Mouse (Mus musculus) left cerebral cortex, adult 18-20 months (tissue): ENCODE measurements around the gene Bicc1. TPM values are rescaled to one million over a fixed set of nuclear protein-coding genes. Genes with fewer than 3 reads are reported as not detected.

Experiments
- DNase-seq, 2 experiments: peaks; one replicate each; pipeline ENCODE4 v3.0.0; 2021 to 2022; ENCODE audit warnings: low spot score in 2 of 2, mixed read lengths in 1 of 2
- total RNA-seq, 2 experiments: library from RNA; stranded (reverse); gene quantifications; 2 replicates each; pipeline ENCODE4 v1.2.3; 2021

The Bicc1 gene
- total RNA-seq, 2 experiments from 2014 or later, result 4.8 to 6.4 TPM

DNA sequence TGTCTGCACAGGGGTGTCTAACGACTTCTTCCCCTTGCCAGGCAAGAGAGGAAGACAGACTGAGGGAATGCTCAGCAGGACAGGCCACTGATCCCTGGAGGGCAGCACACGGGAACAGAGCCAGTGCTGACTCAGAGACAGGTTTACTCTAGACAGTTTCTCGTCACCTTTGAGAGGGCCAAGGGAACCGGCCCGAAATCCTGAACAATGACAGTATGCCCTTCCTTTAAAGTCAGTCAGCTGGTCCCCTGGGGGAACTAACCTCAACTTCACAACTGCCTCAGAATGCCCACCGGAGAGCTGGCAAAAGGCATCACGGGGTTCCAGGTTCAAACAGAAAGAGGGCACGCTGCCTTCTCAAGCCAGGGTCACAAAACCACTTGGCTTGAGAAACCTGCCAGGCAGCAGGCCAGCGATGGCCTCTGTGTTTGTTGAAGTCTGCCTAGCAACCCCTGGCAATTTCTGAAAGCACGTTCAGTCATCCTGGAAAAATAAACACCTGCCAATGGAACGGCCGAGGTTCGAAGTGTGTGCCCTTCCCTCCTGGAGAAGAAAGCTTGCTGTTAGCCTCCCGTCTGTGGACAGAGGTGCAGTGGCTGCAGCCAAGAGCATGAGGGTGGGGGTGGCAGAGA, 100.8 kb downstream of the Bicc1 start:
- DNase-seq, result no peak

DNA sequence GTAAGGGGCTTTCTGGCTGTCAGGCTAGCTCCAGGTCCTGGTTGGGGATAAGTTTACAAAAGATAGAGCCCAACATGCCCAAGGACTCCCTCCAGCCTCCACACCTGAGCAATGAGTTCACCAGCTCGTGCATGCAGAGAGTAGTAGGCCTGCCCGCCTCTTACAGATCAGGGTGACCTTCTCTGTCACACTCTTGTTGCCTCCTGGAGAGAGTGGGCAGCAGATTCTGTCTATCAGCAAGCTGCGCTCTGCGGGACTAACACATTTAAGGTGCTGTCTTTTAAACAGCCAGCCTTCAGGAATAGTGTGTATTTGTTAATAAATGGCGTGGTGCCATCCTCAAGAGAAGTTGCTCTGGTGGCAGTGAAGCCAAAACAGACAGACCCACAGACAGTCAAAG, 101.4 kb downstream of the Bicc1 start:
- no peak for DNase-seq

DNA sequence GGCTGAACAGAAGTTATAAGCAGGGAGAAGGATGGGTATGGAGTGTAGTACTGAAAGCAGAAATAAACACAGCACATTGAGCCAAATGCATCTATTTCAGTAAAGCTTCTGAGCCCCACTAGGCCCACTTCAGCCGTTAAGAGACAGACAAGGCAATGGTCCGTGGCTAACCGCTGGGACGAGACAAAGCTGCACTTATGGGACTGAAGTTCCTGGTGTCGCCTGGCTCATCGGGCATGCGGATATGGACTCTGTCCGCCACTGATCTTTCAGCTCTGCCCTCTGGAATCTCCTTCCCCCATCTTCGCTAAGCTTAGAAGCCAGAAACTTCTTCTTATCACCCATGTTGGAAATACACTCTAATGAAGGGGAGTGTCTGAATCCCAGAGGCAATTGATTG, 106.8 kb downstream of the Bicc1 start:
- DNase-seq, result no peak

DNA sequence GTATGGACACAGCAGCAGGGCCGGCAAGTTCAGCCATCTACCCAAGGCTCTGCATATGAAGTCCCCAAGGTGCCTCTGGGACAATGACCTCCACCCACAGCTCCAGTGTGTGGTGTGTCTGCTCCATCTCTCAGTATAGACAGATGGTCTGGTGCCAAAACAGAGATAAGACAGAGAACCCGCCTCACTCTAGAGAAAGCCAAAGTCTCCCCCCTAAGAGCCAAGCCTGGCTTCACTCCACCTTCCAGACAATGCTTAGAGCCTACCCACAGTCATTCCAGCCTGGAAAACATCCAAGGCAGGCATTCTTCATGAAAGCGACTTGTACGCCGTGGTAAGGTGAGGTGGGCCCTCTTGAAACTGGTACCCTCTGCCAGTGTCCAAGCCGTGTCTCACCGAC, 107.3 kb downstream of the Bicc1 start:
- DNase-seq, result no peak

DNA sequence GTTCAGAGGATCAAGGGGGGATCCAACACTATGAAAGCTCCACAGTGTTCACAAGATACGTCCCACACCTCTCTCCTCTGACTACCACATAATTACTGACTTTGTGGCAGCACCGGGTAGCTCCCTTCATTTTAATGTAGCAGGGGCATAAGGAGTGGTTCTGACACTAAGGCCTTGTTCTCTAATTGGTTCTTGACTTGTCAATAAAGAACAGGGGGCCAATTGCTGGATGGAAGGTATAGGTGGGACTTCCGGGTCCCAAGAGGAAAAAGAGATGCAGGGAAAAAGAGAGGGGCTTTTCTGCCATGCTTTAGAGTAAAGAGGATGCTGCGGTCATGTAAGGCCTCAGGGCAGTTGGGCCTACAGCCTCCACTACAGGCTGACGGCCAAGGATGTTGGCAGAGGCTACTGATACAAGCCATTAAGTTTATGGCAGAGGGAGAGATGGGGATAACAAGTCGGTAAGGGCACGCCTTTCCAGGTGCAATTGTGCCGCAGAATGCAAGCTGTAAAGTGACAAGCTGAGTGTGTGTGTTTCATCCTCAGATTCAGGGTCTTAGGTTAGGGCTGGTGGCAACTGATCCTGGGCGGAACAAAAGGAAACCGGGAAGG, 108.7 kb downstream of the Bicc1 start:
- DNase-seq, result no peak

DNA sequence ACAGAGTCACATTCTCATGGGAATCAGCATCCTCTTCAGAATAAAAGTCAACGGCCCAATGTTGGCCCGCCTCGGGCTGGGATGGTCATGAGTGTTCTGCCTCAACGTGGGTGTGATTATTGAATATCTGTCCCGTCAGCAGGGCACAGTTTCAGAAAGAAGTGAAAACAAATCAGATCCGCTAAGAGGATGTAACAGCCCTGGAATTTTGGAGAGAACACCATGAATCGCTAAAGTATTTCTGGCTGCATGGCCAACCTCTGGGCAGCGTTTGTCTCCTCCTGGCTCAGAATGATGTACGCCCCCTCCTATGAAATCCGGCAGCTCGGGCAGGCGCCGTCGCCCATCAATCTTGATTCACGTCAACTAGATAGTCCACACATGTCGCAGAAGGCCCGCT, 110.2 kb downstream of the Bicc1 start:
- DNase-seq, result no peak

DNA sequence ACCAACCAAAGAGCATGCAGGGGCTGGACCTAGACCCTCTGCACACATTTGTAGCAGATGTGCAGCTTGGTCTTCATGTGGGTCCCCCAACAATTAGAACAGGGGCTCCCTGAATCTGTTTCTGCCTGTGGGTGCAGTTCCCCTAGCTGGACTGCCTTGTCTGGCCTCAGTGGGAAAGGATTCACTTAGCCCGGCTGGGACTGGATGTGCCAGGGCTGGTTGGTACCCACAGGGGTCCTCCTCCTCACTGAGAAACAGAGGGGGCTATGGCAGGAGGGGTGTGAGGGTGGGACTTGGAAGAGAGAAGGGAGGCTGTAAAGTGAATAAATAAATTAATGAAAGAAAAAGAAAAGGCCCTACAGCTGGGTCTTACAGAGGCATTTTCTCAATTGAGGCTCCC, 115.1 kb downstream of the Bicc1 start:
- no peak for DNase-seq

DNA sequence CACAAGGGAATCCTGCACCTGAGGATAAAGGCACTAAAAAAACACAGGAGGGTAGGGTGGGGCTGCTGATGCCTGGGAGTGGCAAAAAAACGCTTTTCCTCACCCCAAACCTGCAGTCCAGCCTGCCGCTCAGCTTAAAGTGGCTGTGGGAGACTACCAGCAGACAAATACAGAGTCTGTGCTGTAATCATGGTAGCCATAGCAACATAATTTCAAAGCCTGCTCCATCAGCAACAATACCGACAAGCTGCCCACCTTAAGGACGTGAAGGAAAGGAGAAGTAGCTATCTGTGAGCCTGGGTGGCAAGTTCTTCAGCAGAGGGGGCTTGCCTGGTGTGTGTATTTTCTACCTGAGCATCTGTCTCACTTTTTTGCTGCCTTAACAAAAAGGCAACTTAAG, 117.6 kb downstream of the Bicc1 start:
- no peak for DNase-seq

DNA sequence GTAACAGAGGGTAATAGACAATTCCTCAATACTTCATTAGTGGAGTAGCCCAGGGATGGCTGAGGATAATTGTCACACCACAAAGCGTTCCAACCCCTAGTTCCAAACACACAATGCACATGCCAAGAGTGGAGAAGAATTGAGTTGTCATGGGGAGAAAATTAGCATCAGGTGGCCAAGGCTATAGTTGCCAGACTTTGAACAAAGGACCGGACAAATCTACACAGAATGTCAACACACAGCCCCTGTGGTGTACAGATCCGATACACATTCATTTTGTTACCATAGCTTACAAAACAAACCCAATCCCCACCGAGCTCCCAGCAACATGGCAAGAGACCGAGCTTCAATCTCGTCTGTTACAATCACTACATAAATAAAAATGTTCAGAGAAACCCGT, 123.0 kb downstream of the Bicc1 start:
- no peak for DNase-seq

DNA sequence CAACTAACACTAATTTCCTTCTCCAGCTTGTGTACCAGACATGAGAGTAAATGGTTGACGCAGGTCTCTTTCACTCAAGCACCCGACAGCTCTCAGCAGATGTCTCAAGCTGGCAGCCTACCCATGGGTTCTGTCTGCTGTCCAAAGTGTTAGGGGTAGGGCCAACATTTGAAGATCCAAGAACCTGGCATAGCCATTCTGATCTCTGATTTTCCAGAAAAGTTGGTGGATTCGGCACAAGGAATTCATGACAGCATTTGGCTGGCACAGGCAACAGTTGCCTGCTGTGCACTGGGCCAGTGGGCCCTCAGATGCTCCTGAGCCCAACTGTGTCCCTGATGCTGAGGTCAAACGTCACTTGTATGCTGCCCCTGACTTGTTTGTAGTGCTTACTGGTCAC, 130.5 kb downstream of the Bicc1 start:
- no peak for DNase-seq

DNA sequence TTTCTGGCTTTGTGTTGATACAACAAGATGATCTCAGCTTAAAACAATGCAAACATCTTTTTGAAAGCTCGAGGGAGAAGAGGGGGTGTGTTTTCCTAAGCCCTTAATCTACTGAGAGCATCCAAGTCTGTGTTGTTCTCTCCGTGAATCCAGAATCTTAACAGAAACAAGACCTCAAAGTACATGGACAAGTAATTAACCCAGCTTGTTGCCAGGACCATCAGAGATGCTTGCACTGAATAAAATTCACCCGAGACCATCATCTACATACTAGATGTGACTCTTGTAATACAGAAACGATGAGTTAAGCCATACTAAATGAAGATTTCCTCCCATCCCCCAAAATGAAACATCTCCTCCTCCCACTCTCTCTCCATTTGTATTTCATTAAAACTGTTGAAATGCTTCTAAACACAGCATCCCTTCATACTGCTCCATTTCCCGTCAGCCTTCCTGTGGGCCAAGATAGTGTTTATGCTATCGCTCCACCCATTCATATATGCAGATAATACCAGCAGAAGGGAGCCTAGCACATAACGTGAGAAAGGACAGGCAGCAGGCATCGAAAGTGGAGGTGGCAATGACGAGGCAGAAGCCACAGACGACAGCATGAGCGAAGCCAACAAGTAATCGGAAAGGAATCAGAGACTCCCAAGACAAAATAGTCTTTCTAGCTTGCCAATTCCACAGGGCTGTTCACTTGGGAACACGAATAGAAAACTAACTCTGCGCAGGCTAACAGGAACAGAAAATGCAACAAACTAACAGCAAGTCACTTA, 131.2 kb downstream of the Bicc1 start:
- no peak for DNase-seq

DNA sequence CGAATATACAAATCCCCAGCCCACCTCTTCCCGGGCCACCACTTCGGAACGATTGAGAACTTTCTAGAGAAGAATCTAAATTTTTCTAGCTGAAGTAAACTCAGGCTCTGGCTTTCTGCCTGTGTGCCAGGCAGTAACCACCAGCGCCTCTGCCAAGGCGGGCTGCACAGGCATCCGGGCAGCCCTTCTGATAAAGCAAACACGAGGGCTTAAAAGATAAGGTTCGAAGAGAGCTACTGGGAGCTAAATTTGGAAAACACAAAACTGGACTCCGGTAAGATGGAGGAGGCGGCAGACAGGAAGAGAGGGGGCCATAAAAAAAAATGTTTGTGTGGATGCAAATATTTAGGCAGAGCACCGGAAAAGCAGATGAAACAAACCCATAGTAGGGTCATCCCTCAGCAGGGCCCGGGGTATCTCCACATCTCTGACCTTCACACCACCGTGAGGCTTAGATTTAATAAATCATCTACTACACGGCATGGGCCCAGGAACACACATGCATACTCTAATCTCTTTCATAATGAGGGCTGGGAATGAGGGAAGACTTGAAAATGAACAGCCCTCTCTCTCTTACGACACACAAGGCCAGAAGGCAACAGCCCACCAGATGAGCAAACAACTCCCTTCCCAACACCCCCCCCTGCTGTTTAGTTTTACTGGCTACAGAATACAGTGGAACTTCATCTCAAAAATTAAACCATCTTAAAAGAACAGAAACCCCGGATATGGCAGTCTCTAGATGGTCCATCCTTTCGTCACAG, 134.2 kb downstream of the Bicc1 start:
- DNase-seq, result no peak

DNA sequence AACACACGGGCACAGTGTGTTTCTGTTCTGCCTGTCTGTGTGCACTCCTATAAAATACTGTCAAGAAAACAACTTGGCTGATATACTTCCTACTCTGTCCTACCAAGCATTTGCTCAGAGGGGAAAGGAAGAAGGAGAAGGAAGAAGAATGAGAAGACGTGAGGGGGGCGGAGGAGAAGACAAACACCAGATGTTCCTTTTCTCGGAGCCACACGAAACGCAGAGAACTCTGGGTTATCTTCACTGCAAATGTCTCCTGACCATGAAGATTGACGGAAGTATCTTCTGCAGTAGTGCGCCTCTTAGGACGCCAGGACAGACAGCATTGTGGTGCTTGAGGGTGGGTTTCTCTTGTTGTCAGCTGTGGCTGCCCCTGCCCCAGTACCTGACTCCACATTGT, 134.8 kb downstream of the Bicc1 start:
- no peak for DNase-seq

DNA sequence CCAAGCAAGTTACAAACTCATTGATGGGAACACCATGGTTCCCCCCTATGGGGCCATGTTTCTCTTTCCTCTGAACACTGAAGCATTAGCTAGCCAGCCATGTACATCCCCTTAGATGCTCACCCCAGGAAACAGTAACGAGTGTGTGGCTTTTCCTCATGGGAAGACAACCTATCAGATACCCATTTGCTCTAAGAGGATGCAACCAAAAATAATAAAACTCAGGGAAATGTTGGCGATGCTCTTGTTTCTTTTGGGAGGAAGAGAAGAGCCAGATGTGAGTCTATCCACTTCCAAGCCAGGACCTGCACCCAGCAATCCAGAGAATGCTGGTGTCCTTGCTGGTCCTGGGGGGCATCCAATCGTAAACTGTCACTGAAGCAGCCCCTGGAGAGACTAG, 136.0 kb downstream of the Bicc1 start:
- DNase-seq, result no peak

DNA sequence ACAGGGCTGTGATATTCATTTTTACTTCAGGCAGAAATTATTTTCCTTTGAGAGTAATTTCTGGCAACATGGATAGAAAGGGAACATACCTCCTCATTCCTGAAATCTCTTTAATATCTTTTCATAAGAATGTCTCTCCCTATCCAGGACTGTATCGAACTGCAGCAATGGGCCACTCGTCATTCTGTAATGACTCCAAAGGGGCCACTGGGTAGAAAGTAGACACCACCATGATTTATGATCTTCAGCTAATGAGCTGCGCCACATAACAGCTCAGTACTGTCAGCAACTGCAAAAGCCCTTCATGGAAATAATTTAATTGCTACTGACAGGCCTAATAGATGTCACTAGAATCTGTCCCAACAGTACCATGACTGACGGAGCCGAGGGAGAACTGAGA, 139.0 kb downstream of the Bicc1 start:
- no peak for DNase-seq

DNA sequence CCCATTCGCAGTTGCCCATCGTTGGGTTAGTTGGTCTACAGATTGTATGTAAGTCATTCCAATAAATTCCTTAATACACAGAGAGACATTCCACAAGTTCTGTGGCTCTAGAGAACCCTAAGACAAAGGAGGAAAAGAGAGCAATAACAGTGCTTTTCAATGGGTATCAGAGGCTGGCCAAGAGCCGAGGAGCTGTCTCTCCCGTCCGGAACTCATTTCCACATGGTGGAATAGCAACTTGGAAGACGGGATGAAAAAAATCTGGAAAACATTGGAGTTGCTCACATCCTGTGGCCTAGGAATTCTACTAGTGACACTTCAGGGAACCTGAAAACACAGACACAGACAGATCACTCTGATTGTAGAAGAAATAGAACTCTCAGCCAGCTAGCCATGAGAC, 139.7 kb downstream of the Bicc1 start:
- DNase-seq, result no peak

DNA sequence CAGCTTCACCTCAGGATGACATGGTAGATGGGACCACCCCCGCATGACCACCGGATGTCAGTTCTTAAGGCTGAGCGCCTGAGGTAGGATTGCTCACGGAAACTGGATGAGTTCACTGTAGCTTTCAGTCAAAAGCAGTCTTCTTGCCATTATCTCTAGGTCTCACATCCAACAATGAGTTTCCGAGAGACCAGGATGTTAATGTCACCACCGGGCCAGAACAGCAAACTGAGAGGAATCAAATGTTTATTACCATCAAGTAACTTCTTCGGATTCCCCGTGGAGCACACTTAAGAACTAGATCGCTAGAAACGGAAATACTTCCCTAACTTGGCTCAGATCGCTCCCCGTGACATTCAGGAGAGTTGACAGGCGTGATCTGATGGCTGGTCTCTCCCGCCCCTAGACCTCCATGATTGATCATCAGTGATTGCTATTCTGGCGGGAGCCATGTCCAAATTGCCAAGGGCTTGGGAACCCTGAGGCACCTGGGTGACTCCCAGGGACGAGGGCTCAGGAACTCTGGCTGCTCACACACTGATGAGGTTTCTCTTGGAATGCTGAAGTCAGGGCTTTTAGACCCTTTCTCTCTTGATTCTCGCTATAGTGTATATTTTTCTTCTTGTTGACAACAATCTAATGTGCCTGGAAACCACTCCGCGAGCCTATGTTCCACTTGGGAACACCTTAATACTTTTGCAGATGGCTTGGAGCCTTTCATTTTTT, 149.6 kb downstream of the Bicc1 start:
- no peak for DNase-seq

DNA sequence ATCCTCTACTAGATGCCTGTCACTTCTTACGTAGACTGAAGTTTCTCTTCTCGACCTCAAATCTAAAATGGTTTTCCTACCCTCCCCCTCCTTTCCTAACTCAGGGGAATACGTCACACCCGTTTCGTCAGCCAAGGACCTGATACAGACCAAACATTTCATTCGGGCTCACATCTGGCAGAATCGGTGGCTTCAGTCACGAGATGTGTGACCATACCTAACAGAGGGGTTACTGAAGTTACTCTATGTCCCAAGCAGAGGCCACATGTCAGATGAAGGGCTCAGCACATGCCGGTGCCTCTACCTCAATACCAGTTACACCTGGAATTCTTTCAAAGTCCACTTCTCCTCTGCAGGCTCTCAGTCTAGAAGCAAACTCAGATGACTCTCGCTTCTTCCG, 150.8 kb downstream of the Bicc1 start:
- no peak for DNase-seq

DNA sequence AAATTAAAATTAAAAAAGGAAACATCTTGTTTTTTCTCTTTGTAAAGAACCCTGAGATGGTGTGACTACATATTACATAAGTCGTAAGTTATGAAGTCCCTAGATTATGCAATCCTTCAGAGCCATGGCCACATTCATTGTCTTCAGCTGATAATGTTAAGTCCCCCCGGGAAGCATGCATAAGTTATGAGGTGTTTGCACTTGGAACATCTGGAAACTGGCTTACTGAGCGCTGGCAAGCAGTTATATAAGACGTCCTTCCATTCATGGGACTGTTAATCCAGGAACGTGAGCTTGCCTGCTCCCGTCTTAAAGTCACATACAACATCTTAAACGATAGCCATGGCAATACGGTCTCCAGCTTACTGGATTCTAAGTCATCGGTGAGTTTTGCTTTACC, 151.5 kb downstream of the Bicc1 start:
- no peak for DNase-seq

DNA sequence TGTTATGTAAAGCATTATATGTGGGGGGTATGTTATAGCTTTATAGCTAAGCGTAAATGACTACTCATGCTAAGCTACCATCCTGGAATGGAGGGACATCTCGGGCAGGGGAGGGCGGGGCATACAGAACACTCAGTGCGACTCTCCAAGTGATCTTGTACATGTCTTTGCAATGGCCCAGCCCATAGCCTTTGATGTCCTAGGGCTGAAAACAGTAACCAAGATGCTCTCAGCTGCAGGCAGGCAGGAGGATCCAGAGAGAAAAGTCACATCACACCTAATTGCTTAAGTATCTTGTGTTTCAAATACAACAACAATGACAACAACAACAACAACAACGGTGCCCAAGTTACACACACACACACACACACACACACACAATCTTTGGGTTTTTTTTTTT, 152.0 kb downstream of the Bicc1 start:
- DNase-seq, result no peak

DNA sequence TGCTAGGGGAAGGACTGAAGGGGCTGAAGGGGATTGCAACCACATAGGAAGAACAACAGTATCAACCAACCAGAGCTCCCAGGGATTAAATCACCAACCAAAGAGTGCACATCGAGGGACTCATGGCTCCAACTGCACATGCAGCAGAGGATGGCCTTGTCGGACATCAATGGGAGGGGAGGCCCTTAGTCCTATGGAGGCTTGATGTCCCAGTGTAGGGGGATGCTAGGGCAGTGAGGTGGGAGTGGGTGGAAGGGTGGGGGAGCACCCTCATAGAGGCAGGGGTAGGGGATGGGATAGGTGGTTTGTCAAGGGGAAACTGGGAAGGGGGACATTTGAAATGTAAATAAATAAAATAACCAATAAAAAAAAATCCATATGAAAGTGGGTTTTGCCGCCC, 152.5 kb downstream of the Bicc1 start:
- DNase-seq, result no peak
